Mouse (Mus musculus) neural tube, embryonic 14.5 days (tissue): ENCODE results near the gene Cd52. TPM values are rescaled to one million over a fixed set of nuclear protein-coding genes. Genes with fewer than 3 reads are reported as not detected.

Source experiments
- ATAC-seq: fragments of 200-750 bp; cut with Nextera tagmentation; 2 replicates; pipeline ENCODE4 v1.8.0; 2017; ENCODE audit warnings: low read depth, mild to moderate bottlenecking, moderate TSS enrichment, moderate library complexity
- H3K27ac ChIP-seq: fragments of 300-500 bp; sonication (generic); 2 replicates; pipeline ENCODE4 v1.5.1; 2014; ENCODE audit warnings: low read depth, mild to moderate bottlenecking, control low read depth, low read length, moderate library complexity, mixed read lengths
- H3K27me3 ChIP-seq: fragments of 300-500 bp; sonication (generic); 2 replicates; pipeline ENCODE4 v1.6.1; 2014; ENCODE audit warnings: low read length; ENCODE audit not compliant: control insufficient read depth, insufficient read depth
- H3K36me3 ChIP-seq: fragments of 300-500 bp; sonication (generic); 2 replicates; pipeline ENCODE4 v1.6.1; 2014; ENCODE audit warnings: low read length, mixed read lengths; ENCODE audit not compliant: control insufficient read depth, insufficient read depth
- H3K4me1 ChIP-seq: fragments of 300-500 bp; sonication (generic); 2 replicates; pipeline ENCODE4 v1.6.1; 2014; ENCODE audit warnings: low read length; ENCODE audit not compliant: control insufficient read depth, insufficient read depth
- H3K4me2 ChIP-seq: fragments of 300-500 bp; sonication (generic); 2 replicates; pipeline ENCODE4 v1.6.1; 2014; ENCODE audit warnings: mild to moderate bottlenecking, low read depth, low read length, control low read depth
- H3K4me3 ChIP-seq: fragments of 300-500 bp; sonication (generic); 2 replicates; pipeline ENCODE4 v1.5.1; 2014; ENCODE audit warnings: low read depth, low read length, control low read depth, mixed read lengths
- H3K9ac ChIP-seq: fragments of 300-500 bp; sonication (generic); replicated peaks from 2 replicates; pipeline ENCODE4 v1.6.1; 2014; ENCODE audit warnings: low read depth, mild to moderate bottlenecking, control low read depth, low read length, mixed read lengths
- H3K9me3 ChIP-seq: fragments of 300-500 bp; sonication (generic); 2 replicates; pipeline ENCODE4 v1.6.1; 2016; ENCODE audit warnings: low read length; ENCODE audit not compliant: control insufficient read depth
- WGBS: fragments of 180-500 bp; shearing (Covaris S2); extraction: QIAGEN DNeasy Blood & Tissue Kit; methylation state at CpG from one replicate; pipeline ENCODE4 v1.1.7; 2014; 5-methylcytosine and 5-hydroxymethylcytosine counted together
- polyA plus RNA-seq: library from polyadenylated mRNA; unstranded; fragments of >200 nt; fragmentation: Nextera tagmentation; extraction: Ambion mirVana; gene quantifications from 2 replicates; pipeline ENCODE4 v1.2.1, GENCODE M21; 2014

The Cd52 gene
- polyA plus RNA-seq, 1 experiment from 2014 or later, result 2.1 TPM

GRCm38 (mm10) chr4:134100245-134100644 lies 5.4 kb upstream of the Cd52 start:
- H3K27ac ChIP-seq, result no peak overlapping the region
- ATAC-seq, result no peak
- no peaks in the 10 kb centered on the region for H3K9me3 ChIP-seq

GRCm38 (mm10) chr4:134098628-134099027 lies 3.7 kb upstream of the Cd52 start:
- no peaks in the 10 kb centered on the region for H3K9me3 ChIP-seq
- ATAC-seq, result no peak
- no peak overlapping the region for H3K9ac ChIP-seq
- H3K4me3 ChIP-seq, result no peak overlapping the region
- no peaks in the 10 kb centered on the region for H3K36me3 ChIP-seq
- no peak overlapping the region for H3K4me2 ChIP-seq
- no peak overlapping the region for H3K27ac ChIP-seq
- 81% methylated on average over 8 of the region's 8 CpGs for WGBS
- no peaks in the 10 kb centered on the region for H3K4me1 ChIP-seq
- no peaks in the 10 kb centered on the region for H3K27me3 ChIP-seq

More at GRCm38 (mm10) chr4:134100245-134100644, 5.4 kb upstream of the Cd52 start:
- Histone ChIP-seq H3K4me1 (no peaks in the 10 kb centered on the region), H3K9ac (no peak overlapping the region), H3K4me2 (no peak overlapping the region), H3K27me3 (no peaks in the 10 kb centered on the region), H3K4me3 (no peak overlapping the region), H3K36me3 (no peaks in the 10 kb centered on the region)
- WGBS, result 77% methylated on average over 4 of the region's 4 CpGs

- no peak overlapping the region for H3K9ac ChIP-seq
- H3K9me3 ChIP-seq, result no peaks in the 10 kb centered on the region
- no peak for ATAC-seq
- no peaks in the 10 kb centered on the region for H3K27me3 ChIP-seq
- no peaks in the 10 kb centered on the region for H3K36me3 ChIP-seq
- H3K4me3 ChIP-seq, result no peak overlapping the region
- H3K4me2 ChIP-seq, result no peak overlapping the region
- no peak overlapping the region for H3K27ac ChIP-seq
- 85% methylated on average over 5 of the region's 5 CpGs for WGBS
- H3K4me1 ChIP-seq, result no peaks in the 10 kb centered on the region
Measured at GRCm38 (mm10) chr4:134097015-134097608, 2.2 kb upstream of the Cd52 start.

GRCm38 (mm10) chr4:134096120-134096519 lies 1.2 kb upstream of the Cd52 start:
- H3K36me3 ChIP-seq, result no peaks in the 10 kb centered on the region
- 84% methylated on average over 3 of the region's 3 CpGs for WGBS

GRCm38 (mm10) chr4:134094004-134094564 lies 798 bp downstream of the Cd52 start:
- Histone ChIP-seq H3K9me3 (no peaks in the 10 kb centered on the region), H3K36me3 (no peaks in the 10 kb centered on the region), H3K4me3 (no peak overlapping the region), H3K4me2 (no peak overlapping the region), H3K27ac (no peak overlapping the region), H3K4me1 (no peaks in the 10 kb centered on the region), H3K9ac (no peak overlapping the region), H3K27me3 (no peaks in the 10 kb centered on the region)
- no peak for ATAC-seq
- WGBS, result 88% methylated on average over 7 of the region's 7 CpGs

More at GRCm38 (mm10) chr4:134096120-134096519, 1.2 kb upstream of the Cd52 start:
- no peak for ATAC-seq
- Histone ChIP-seq H3K27me3 (no peaks in the 10 kb centered on the region), H3K9ac (no peak overlapping the region), H3K9me3 (no peaks in the 10 kb centered on the region), H3K4me1 (no peaks in the 10 kb centered on the region), H3K4me2 (no peak overlapping the region), H3K27ac (no peak overlapping the region), H3K4me3 (no peak overlapping the region)

- no peak overlapping the region for H3K4me3 ChIP-seq
- no peak overlapping the region for H3K9ac ChIP-seq
- no peaks in the 10 kb centered on the region for H3K9me3 ChIP-seq
- no peak for ATAC-seq
- no peaks in the 10 kb centered on the region for H3K27me3 ChIP-seq
- H3K27ac ChIP-seq, result no peak overlapping the region
- no peaks in the 10 kb centered on the region for H3K36me3 ChIP-seq
- WGBS, result 77% methylated on average over 6 of the region's 6 CpGs
- no peaks in the 10 kb centered on the region for H3K4me1 ChIP-seq
- H3K4me2 ChIP-seq, result no peak overlapping the region
Measured at GRCm38 (mm10) chr4:134092382-134093288, 2.2 kb downstream of the Cd52 start.

DNA sequence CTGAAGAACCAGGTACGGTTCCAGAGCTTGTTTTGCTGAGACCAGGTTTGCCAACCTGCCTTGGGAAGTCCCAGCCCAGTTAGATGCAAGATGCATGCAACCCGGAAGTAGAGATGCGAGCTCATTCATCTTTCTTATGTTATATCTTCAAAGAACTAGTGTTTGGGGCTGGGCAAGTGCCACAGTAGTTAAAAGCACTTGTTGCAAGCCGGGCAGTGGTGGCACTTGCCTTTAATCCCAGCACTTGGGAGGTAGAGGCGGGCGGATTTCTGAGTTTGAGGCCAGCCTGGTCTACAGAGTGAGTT lies 3.7 kb downstream of the Cd52 start:
- WGBS, result 85% methylated on average over 6 of the region's 6 CpGs
- Histone ChIP-seq H3K36me3 (no peaks in the 10 kb centered on the region), H3K4me2 (no peak overlapping the region), H3K27me3 (no peaks in the 10 kb centered on the region), H3K9me3 (no peaks in the 10 kb centered on the region), H3K9ac (no peak overlapping the region), H3K4me3 (no peak overlapping the region), H3K27ac (no peak overlapping the region), H3K4me1 (no peaks in the 10 kb centered on the region)
- ATAC-seq, result no peak

DNA sequence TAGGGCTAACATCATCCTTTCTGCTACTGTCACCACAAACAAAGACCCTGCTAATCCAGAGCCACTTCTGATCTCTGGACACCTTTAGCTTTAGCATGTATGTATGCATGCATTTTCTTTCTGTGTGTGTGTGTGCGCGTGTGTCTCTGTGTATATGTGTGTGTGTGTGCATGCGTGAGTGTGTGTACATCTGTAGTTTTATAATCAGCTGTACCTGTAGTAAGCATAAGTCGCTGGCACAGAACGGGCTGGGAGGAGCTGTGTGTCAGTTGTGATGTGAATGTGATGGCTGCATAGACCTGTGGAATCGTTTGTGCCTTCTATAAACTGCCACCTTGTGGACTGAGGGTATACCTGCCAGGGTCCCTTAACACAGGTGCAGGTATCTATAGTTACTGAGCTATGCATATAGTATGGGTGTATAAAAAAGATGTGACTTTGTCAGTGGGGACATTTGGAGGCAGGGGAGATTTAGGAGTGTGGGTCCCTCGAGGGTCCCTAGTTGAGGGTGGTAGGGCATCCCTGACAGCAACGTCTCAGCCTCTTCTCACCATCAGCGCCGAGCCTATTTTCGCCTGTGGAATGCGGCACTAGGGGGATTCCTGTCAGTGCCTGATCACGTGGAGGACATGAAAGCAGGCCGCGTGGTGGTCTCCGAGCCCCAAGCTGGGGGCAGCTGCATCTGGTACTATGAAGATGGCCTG lies 4.2 kb downstream of the Cd52 start:
- Histone ChIP-seq H3K4me1 (no peaks in the 10 kb centered on the region), H3K4me2 (no peak overlapping the region), H3K27ac (no peak overlapping the region), H3K36me3 (no peaks in the 10 kb centered on the region), H3K4me3 (no peak overlapping the region), H3K9me3 (no peaks in the 10 kb centered on the region), H3K27me3 (no peaks in the 10 kb centered on the region), H3K9ac (no peak overlapping the region)
- no peak for ATAC-seq
- WGBS, result 84% methylated on average over 16 of the region's 16 CpGs

- Histone ChIP-seq H3K4me1 (no peaks in the 10 kb centered on the region), H3K36me3 (no peaks in the 10 kb centered on the region), H3K9me3 (no peaks in the 10 kb centered on the region), H3K27ac (no peak overlapping the region), H3K4me3 (no peak overlapping the region), H3K9ac (no peak overlapping the region), H3K4me2 (no peak overlapping the region), H3K27me3 (no peaks in the 10 kb centered on the region)
- WGBS, result 80% methylated on average over 9 of the region's 9 CpGs
- no peak for ATAC-seq
Measured at GRCm38 (mm10) chr4:134089029-134089428, 5.9 kb downstream of the Cd52 start.
